Mouse (Mus musculus) limb, embryonic 14.5 days (tissue): ENCODE data around the gene Fam43b. TPM values are rescaled to one million over a fixed set of nuclear protein-coding genes. Genes with fewer than 3 reads are reported as not detected.

Experiments
- ATAC-seq: fragments of 200-750 bp; cut with Nextera tagmentation; 2 replicates; pipeline ENCODE4 v1.8.0; 2017; ENCODE audit warnings: low read depth, moderate number of reproducible peaks, moderate TSS enrichment; ENCODE audit not compliant: low FRiP score
- DNase-seq: peaks from one replicate; pipeline ENCODE4 v3.0.0-alpha.2; 2015; ENCODE audit warnings: low spot score
- H3K27ac ChIP-seq: fragments of 300-500 bp; sonication (generic); replicated peaks from 2 replicates; pipeline ENCODE4 v1.5.1; 2014; ENCODE audit warnings: low read depth, mild to moderate bottlenecking, low read length, moderate library complexity, mixed read lengths
- H3K27me3 ChIP-seq: fragments of 300-500 bp; sonication (generic); 2 replicates; pipeline ENCODE4 v1.6.1; 2014; ENCODE audit warnings: low read length, mixed read lengths; ENCODE audit not compliant: control insufficient read depth, insufficient read depth
- H3K36me3 ChIP-seq: fragments of 300-500 bp; sonication (generic); 2 replicates; pipeline ENCODE4 v1.6.1; 2014; ENCODE audit warnings: mild to moderate bottlenecking, low read length, moderate library complexity, mixed read lengths; ENCODE audit not compliant: control insufficient read depth, insufficient read depth
- H3K4me1 ChIP-seq: fragments of 300-500 bp; sonication (generic); 2 replicates; pipeline ENCODE4 v1.6.1; 2014; ENCODE audit warnings: antibody characterized with exemption, low read length, mixed read lengths; ENCODE audit not compliant: control insufficient read depth, insufficient read depth
- H3K4me2 ChIP-seq: fragments of 300-500 bp; sonication (generic); replicated peaks from 2 replicates; pipeline ENCODE4 v1.6.1; 2014; ENCODE audit warnings: low read depth, mild to moderate bottlenecking, low read length, moderate library complexity; ENCODE audit not compliant: severe bottlenecking
- H3K4me3 ChIP-seq: fragments of 300-500 bp; sonication (generic); replicated peaks from 2 replicates; pipeline ENCODE4 v1.5.1; 2014; ENCODE audit warnings: low read length
- H3K9ac ChIP-seq: fragments of 300-500 bp; sonication (generic); 2 replicates; pipeline ENCODE4 v1.6.1; 2014; ENCODE audit warnings: mild to moderate bottlenecking, low read depth, low read length, moderate library complexity; ENCODE audit not compliant: severe bottlenecking
- H3K9me3 ChIP-seq: fragments of 300-500 bp; sonication (generic); 2 replicates; pipeline ENCODE4 v1.6.1; 2016; ENCODE audit warnings: low read length; ENCODE audit not compliant: control insufficient read depth
- POLR2A ChIP-seq: fragments of 200-500 bp; IDR thresholded peaks from 2 replicates; pipeline ENCODE4 v1.8.0; 2012; ENCODE audit warnings: inconsistent platforms, mild to moderate bottlenecking, moderate library complexity, borderline replicate concordance; ENCODE audit not compliant: insufficient read depth, insufficient read length; ENCODE audit errors: extremely low read depth
- WGBS: fragments of 180-500 bp; shearing (Covaris S2); extraction: QIAGEN DNeasy Blood & Tissue Kit; methylation state at CpG from one replicate; pipeline ENCODE4 v1.1.7; 2014; 5-methylcytosine and 5-hydroxymethylcytosine counted together
- polyA plus RNA-seq, 2 experiments: library from polyadenylated mRNA; depleted of rRNA in 1 of 2; stranded (reverse) in 1 of 2; unstranded in 1 of 2; fragments of >200 nt; fragmentation: Nextera tagmentation in 1 of 2; extraction: Ambion mirVana in 1 of 2; gene quantifications; 2 replicates each; pipeline versions ENCODE4 v1.2.1 to v1.2.3; 2012 to 2014

Gene Fam43b
- polyA plus RNA-seq, 2 experiments: 0.07 TPM; not detected in 1

DNA sequence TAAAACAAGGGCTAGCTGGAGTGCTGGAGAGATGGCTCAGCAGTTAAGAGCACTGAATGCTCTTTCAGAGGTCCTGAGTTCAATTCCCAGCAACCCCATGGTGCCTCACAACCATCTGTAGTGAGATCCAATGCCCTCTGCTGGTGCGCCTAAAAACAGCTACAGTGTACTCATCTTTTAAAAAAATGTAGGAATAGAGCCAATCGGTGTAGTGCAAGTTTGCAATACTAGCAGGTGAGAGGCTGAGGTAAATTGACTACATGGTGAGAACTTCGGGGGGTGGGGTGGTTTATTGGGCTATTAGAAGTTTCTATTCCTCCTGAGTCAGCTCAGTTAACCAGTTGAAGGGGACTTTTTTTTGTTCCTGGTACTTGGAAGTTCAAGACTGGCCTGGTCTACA is 21.2 kb downstream of the Fam43b start:
- Histone ChIP-seq H3K36me3 (no peaks in the 10 kb centered on the region), H3K4me3 (no peak overlapping the region), H3K9ac (no peak overlapping the region), H3K9me3 (no peaks in the 10 kb centered on the region), H3K4me2 (no peak overlapping the region), H3K27ac (no peak overlapping the region), H3K4me1 (no peaks in the 10 kb centered on the region), H3K27me3 (no peaks in the 10 kb centered on the region)
- DNase-seq (no peak), ATAC-seq (no peak)
- WGBS: 73% methylated on average over 3 of the region's 3 CpGs
- TF ChIP-seq POLR2A: no peak

DNA sequence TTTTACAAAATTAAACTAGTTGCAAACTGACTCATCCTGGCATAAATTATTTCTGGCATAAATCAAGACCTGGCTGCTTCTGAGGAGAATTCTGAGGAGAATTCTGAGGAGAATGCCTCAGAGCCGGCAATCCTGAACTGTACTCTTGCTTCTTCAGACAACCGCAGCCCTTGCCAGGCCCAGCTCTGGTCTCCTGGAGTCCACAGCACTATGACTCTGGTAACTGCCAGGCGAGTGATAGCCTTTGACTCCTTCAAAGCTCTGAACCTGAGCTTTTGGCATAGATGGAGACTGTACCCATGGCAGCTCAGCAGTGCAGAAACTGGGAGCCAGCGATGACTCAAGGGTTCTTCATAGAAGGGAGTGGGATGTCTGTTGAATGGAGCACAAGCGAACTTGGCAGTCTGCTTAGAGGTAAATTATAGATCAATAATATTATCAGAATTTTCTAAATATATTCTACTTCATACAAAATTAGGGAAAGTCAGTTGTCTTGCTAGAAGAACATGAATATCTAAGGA is 25.3 kb downstream of the Fam43b start:
- H3K4me1 ChIP-seq: peaks cover 13% of the 10 kb centered on the region
- no peak for DNase-seq
- no peak overlapping the region for H3K27ac ChIP-seq
- H3K9ac ChIP-seq: no peak overlapping the region
- H3K4me2 ChIP-seq: no peak overlapping the region
- no peak for TF ChIP-seq POLR2A
- no peaks in the 10 kb centered on the region for H3K36me3 ChIP-seq
- H3K4me3 ChIP-seq: no peak overlapping the region
- no peaks in the 10 kb centered on the region for H3K27me3 ChIP-seq
- 73% methylated on average over 5 of the region's 5 CpGs for WGBS
- no peaks in the 10 kb centered on the region for H3K9me3 ChIP-seq
- no peak for ATAC-seq

DNA sequence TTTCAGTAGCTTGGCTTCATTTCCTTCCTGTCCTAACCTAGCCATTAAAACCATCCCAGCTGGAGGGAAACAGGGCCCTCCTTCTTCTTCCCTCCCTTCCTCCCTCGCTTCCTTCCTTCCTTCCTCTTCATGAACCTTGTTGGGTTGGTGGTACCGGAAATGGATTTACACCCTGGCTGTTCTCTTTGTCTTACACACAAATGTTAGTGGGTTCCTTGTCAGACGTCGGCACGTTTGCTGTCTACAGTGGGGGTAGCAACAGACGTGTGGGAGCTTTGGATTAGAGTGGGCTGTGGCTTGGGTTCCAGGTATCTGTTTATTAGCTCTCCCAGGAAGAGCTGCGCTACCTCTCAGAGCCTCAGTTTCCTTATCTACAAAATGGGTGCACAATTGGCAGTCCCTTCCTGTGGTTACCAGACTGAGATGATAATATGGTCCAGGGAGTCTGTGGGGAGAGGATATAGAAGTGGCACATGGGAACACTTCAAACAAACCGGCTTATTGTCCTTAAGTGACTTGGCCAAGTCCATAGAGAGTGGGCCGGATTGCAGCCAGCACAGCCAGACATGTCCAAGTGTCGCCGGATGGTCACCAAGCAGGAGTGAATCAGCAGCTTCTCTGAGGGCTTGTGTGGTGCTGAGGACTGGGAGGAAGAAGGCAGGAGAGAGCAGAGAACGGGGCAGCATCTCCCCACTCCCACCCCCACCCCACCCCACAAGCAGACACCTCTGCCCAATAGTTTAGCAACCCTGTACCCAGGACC is 27.6 kb downstream of the Fam43b start:
- peak overlapping the region; percentile 51 for H3K4me2 ChIP-seq
- H3K36me3 ChIP-seq: no peaks in the 10 kb centered on the region
- H3K9me3 ChIP-seq: no peaks in the 10 kb centered on the region
- no peak overlapping the region for H3K9ac ChIP-seq
- H3K27me3 ChIP-seq: no peaks in the 10 kb centered on the region
- ATAC-seq: no peak
- 75% methylated on average over 12 of the region's 12 CpGs for WGBS
- H3K4me3 ChIP-seq: peak overlapping the region; percentile 30
- no peak for TF ChIP-seq POLR2A
- no peak overlapping the region for H3K27ac ChIP-seq
- peaks cover 13% of the 10 kb centered on the region for H3K4me1 ChIP-seq
- no peak for DNase-seq

DNA sequence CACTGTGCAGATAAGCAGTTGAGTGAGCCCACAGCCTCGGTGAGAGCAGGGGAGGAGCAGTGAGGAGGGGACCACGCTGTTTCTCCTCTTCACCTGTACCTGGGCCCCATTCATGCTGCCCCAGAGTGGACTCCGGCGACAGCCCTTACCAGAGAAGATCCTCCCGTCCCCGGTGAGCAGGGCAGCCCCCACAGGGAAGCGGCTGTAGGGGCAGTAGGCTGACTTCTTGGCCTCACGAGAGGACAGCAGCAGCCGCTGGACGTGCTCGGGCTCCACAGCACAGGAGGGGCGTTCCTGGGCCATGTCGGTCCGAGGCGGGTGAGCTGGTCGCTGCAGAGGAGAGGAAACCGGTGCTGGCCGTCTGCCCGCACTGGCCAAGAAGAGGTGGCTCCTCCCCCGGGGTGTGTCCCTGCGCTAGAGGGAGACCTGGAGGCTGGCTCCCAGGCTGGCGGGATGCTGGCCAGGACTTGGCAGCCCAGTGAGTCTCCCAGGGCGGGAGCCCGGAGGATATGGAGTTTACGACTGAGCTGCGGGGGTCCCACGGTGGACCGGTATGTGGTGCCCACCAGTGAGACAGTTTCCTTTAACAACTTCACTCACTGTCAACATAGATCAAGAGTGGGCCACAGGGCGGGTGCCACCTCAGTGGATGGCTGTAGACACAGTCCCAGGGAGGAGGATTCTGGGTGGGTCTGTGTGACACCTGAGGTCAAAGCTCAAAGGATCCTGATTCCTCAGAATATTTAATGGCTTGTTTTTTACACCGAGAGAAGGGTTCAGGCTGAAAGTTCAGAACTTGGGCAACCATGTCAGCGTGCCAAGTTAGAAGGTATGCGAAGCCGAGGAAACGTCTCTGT is 28.5 kb downstream of the Fam43b start, which contains the start of gene Cda:
Gene Cda, minus strand, starts transcription at position 352 of the 857 bp plus-strand sequence.
- H3K27me3 ChIP-seq: no peaks in the 10 kb centered on the region
- H3K9me3 ChIP-seq: no peaks in the 10 kb centered on the region
- peak within 1 kb of the TSS; percentile 30 for H3K4me3 ChIP-seq
- whole genome bisulfite sequencing: 9% methylated on average over 33 of the region's 34 CpGs
- H3K36me3 ChIP-seq: no peaks in the 10 kb centered on the region
- peak within 1 kb of the TSS; percentile 34 for H3K9ac ChIP-seq
- peak; percentile 57; the same call in 1 of the 2 replicates for ATAC-seq
- DNase-seq: peak; percentile 75
- TF ChIP-seq POLR2A: no peak
- peaks cover 13% of the 10 kb centered on the region for H3K4me1 ChIP-seq
- no peak within 1 kb of the TSS for H3K27ac ChIP-seq
- peak within 1 kb of the TSS; percentile 51 for H3K4me2 ChIP-seq

DNA sequence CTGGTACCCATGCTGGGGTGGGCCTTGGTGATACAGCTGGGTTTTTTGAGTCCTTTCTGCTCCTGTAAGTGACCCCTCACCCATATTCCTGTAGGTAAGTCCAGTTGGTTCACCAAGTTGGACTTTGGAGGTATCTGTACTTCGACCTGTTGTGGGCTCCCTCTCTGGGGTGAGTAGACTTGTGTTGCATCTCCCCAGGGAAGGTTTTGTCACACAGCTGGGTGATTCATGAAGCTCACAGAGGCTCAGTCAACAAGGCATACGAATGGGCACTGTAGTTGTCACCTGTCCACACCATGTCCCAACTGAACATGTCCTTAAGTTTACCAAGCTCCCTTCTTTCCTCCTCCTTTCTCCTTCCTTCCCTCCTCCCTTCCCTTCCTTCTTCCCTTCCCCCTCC is 29.8 kb downstream of the Fam43b start:
- Histone ChIP-seq H3K9me3 (no peaks in the 10 kb centered on the region), H3K4me1 (peaks cover 13% of the 10 kb centered on the region), H3K4me2 (no peak overlapping the region), H3K36me3 (no peaks in the 10 kb centered on the region), H3K27me3 (no peaks in the 10 kb centered on the region), H3K9ac (no peak overlapping the region), H3K27ac (no peak overlapping the region), H3K4me3 (no peak overlapping the region)
- WGBS: 83% methylated on average over 2 of the region's 2 CpGs
- ATAC-seq: no peak
- DNase-seq: no peak
- TF ChIP-seq POLR2A: no peak
